Mouse (Mus musculus): Measurements from ENCODE around the gene Aasdh. TPM values are rescaled to one million over a fixed set of nuclear protein-coding genes. Genes with fewer than 3 reads are reported as not detected.

Aasdh gene
- polyA plus RNA-seq, 1 experiment, result 12.1 TPM

DNA sequence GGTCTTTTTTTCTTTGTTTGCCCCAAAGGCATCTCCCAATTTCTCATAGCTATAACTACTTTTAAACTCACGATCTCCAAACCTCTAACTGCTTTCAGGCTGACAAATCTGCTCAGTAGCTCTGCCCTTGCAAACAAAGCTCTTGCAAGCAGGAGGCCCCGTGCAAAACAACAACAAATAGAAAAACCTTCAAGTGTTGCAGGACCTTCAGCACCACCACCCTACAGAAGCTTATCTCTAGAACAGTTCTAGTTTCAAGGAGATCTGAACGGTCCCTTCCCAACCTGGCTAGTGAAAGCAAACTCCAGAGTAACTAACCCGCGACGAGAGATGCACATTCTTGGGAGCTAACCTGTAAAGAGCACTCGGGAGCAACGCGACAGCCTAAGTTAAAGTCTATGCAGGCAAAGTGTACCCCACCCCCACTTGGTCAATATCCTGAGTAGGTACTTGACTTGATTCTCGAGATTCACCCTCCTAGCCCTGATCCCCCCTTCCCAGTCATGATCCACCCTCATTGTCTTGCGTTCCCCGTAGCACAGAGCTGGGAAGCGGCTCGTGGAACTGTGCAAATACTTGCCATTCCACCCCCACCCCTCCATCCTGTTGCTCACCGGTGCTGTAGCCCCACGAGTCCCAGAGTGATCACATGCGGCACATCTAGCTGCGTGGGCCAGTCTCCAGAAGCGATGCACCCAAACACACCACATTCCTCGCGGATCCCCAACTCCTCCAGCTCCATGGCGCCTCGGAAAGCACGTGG is 45.2 kb upstream of the Aasdh start:
- H3K4me1 ChIP-seq (replicated peaks; ENCODE audit: control insufficient read depth, insufficient read depth, low read length), result peaks cover 4% of the 10 kb centered on the region; the same call in 1 of the 2 replicates

DNA sequence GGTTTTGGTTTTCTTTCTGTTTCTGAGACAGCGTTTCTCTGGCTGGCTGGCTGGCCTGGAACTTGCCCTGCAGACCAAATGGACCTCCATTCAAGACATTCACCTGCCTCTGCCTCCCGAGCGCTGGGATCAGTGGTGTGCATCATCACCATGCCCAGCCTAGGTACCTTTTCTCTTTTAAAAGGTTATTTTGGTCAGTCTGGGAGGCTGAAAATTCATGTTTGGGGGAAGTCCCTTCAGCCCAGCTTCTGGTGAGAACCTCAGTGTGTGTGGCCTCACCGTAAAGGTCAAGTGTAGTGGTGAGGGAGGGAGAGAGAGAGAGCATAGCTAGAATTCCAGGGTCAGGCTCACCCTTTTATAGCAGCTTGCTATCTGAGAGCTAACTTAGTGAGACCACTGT is 42.4 kb upstream of the Aasdh start:
- no peaks in the 10 kb centered on the region for H3K27me3 ChIP-seq (ENCODE audit: control insufficient read depth, insufficient read depth, low read length)
- no peak for DNase-seq
- WGBS, result 84% methylated on average over 4 of the region's 4 CpGs
- no peak overlapping the region for H3K27ac ChIP-seq (ENCODE audit: control insufficient read depth, insufficient read depth, low read length)
- TF ChIP-seq CTCF (IDR thresholded peaks at IDR 0.05; ENCODE audit: borderline replicate concordance, control insufficient read depth, extremely low read depth, insufficient read depth, low read length, poor library complexity), result no peak
- H3K36me3 ChIP-seq (ENCODE audit: control insufficient read depth, insufficient read depth, low read length), result no peaks in the 10 kb centered on the region
- H3K4me3 ChIP-seq (ENCODE audit: control insufficient read depth, insufficient read depth, low read length), result no peak overlapping the region
- H3K4me1 ChIP-seq (replicated peaks; ENCODE audit: control insufficient read depth, insufficient read depth, low read length), result peaks cover 4% of the 10 kb centered on the region; the same call in 1 of the 2 replicates

More for the DNA sequence above, 45.2 kb upstream of the Aasdh start:
- no peak for TF ChIP-seq POLR2A (IDR thresholded peaks at IDR 0.05; ENCODE audit: control insufficient read depth, extremely low read depth, insufficient read depth, low read length, poor library complexity)
- no peak for TF ChIP-seq CTCF (IDR thresholded peaks at IDR 0.05; ENCODE audit: borderline replicate concordance, control insufficient read depth, extremely low read depth, insufficient read depth, low read length, poor library complexity)
- no peaks in the 10 kb centered on the region for H3K36me3 ChIP-seq (ENCODE audit: control insufficient read depth, insufficient read depth, low read length)
- peak overlapping the region; percentile 41 for H3K27ac ChIP-seq (ENCODE audit: control insufficient read depth, insufficient read depth, low read length)
- H3K4me3 ChIP-seq (ENCODE audit: control insufficient read depth, insufficient read depth, low read length), result peak overlapping the region; percentile 95
- H3K27me3 ChIP-seq (ENCODE audit: control insufficient read depth, insufficient read depth, low read length), result no peaks in the 10 kb centered on the region
- WGBS, result under 1% methylated on average over 24 of the region's 24 CpGs
- no peak for DNase-seq

DNA sequence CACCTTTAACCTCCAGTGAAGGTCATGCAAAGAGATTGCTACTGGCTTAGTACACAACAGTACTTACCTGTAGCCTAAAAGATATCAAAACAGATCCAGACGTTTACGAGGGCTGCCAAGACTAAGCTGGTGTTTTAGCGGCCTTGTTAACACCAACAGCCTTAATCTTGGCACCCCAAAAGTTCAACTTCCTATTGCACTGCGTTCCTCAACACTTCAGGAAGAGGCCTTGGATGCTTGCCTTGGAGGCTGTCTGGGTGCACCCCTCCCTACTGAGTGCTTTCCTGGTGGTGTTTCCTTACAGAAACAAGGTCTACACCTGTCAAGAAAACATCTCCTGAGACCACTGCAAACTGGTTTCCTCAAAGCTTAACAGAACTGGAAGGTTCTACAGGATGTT is 41.8 kb upstream of the Aasdh start:
- no peak for DNase-seq
- no peaks in the 10 kb centered on the region for H3K36me3 ChIP-seq (ENCODE audit: control insufficient read depth, insufficient read depth, low read length)
- no peaks in the 10 kb centered on the region for H3K27me3 ChIP-seq (ENCODE audit: control insufficient read depth, insufficient read depth, low read length)
- TF ChIP-seq POLR2A (IDR thresholded peaks at IDR 0.05; ENCODE audit: control insufficient read depth, extremely low read depth, insufficient read depth, low read length, poor library complexity) (no peak), CTCF (IDR thresholded peaks at IDR 0.05; ENCODE audit: borderline replicate concordance, control insufficient read depth, extremely low read depth, insufficient read depth, low read length, poor library complexity) (no peak)
- H3K4me1 ChIP-seq (replicated peaks; ENCODE audit: control insufficient read depth, insufficient read depth, low read length), result peaks cover 4% of the 10 kb centered on the region; the same call in 1 of the 2 replicates
- H3K4me3 ChIP-seq (ENCODE audit: control insufficient read depth, insufficient read depth, low read length), result no peak overlapping the region
- no peak overlapping the region for H3K27ac ChIP-seq (ENCODE audit: control insufficient read depth, insufficient read depth, low read length)
- WGBS, result 67% methylated on average over 4 of the region's 4 CpGs

DNA sequence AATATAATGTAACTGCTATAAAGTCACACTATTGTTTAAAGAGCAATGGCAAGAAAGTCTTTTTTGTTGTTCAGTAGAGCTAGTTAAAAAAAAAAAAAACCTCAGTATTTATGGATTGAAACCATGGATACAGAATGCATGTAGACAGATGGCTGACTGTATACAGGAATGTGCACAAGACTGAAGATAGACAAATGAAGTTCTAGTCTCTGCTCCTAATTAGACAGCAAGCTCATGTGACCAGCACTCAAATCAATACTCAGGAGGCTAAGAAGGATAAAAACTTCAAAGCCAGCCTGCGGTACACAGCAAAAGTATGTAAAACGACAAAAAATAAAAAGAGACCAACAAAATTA is 40.3 kb upstream of the Aasdh start:
- Histone ChIP-seq H3K4me1 (replicated peaks; ENCODE audit: control insufficient read depth, insufficient read depth, low read length) (peaks cover 4% of the 10 kb centered on the region; the same call in 1 of the 2 replicates), H3K4me3 (ENCODE audit: control insufficient read depth, insufficient read depth, low read length) (no peak overlapping the region), H3K27ac (ENCODE audit: control insufficient read depth, insufficient read depth, low read length) (no peak overlapping the region), H3K36me3 (ENCODE audit: control insufficient read depth, insufficient read depth, low read length) (no peaks in the 10 kb centered on the region), H3K27me3 (ENCODE audit: control insufficient read depth, insufficient read depth, low read length) (no peaks in the 10 kb centered on the region)
- 95% methylated on average over 2 of the region's 2 CpGs for WGBS
- no peak for DNase-seq
- TF ChIP-seq CTCF (IDR thresholded peaks at IDR 0.05; ENCODE audit: borderline replicate concordance, control insufficient read depth, extremely low read depth, insufficient read depth, low read length, poor library complexity) (no peak), POLR2A (IDR thresholded peaks at IDR 0.05; ENCODE audit: control insufficient read depth, extremely low read depth, insufficient read depth, low read length, poor library complexity) (no peak)

DNA sequence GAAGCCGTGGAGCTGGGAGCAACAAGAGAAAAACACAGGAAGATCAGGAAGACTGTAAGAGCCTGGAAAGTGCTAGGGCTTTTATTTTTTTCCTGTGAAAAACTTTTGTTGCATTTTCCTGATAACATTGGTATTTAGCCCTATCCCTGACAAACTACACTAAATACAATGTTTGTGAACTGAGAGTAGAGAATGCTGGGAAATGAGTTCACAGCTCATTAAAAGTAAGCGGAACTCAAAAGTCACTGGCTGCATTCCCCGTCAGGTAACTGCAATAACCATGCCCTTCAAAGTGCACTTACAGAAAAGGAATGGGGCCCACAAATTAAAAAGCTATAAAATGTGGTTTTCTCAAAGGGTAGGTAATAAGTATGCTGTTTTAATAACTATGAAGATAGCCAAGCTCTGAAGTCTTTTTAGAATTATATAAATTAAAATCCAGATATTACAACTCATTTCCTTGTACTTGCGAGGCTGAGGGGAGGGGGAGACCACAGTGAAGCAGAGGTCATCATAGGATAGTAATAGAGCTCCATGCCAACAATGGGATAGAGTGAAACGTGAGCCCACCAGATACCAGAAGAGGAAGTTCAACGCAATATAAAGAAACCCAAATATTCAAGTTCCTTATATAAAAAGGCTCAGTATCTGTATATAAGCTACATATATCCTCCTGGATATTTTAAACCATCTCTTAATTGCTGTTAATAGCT is 39.8 kb upstream of the Aasdh start:
- Histone ChIP-seq H3K36me3 (ENCODE audit: control insufficient read depth, insufficient read depth, low read length) (0 out of 2 replicates have a peak, but pooled peaks cover 1% of the 10 kb centered on the region), H3K27ac (ENCODE audit: control insufficient read depth, insufficient read depth, low read length) (no peak overlapping the region), H3K27me3 (ENCODE audit: control insufficient read depth, insufficient read depth, low read length) (no peaks in the 10 kb centered on the region), H3K4me1 (replicated peaks; ENCODE audit: control insufficient read depth, insufficient read depth, low read length) (no peaks in the 10 kb centered on the region), H3K4me3 (ENCODE audit: control insufficient read depth, insufficient read depth, low read length) (no peak overlapping the region)
- no peak for DNase-seq
- WGBS, result 82% methylated on average over 6 of the region's 6 CpGs
- TF ChIP-seq POLR2A (IDR thresholded peaks at IDR 0.05; ENCODE audit: control insufficient read depth, extremely low read depth, insufficient read depth, low read length, poor library complexity), result no peak
- TF ChIP-seq CTCF (IDR thresholded peaks at IDR 0.05; ENCODE audit: borderline replicate concordance, control insufficient read depth, extremely low read depth, insufficient read depth, low read length, poor library complexity), result no peak

DNA sequence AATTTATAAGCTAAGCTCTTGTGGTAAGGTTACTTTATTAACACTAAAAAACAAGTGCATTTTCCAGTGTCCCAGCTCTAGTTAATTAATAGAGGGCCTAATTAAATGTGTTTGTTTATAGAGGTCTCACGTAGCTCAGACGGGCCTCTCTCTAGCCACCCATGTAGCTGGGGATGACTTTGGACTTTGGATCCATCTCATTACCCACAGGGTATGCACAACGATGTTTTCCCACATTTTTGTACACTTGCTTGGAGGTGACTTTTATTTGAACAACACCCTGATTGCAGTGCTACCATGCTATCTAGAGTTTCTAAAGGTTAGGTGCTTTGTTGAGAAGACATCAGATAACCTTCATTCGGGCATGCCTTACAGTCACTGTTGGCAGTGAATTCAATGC is 37.2 kb upstream of the Aasdh start:
- H3K27ac ChIP-seq (ENCODE audit: control insufficient read depth, insufficient read depth, low read length), result no peak overlapping the region
- DNase-seq, result no peak
- 0 out of 2 replicates have a peak, but pooled peaks cover 8% of the 10 kb centered on the region for H3K36me3 ChIP-seq (ENCODE audit: control insufficient read depth, insufficient read depth, low read length)
- H3K4me1 ChIP-seq (replicated peaks; ENCODE audit: control insufficient read depth, insufficient read depth, low read length), result no peaks in the 10 kb centered on the region
- H3K27me3 ChIP-seq (ENCODE audit: control insufficient read depth, insufficient read depth, low read length), result no peaks in the 10 kb centered on the region
- no peak overlapping the region for H3K4me3 ChIP-seq (ENCODE audit: control insufficient read depth, insufficient read depth, low read length)
- WGBS, result 99% methylated on average over 4 of the region's 4 CpGs
- TF ChIP-seq POLR2A (IDR thresholded peaks at IDR 0.05; ENCODE audit: control insufficient read depth, extremely low read depth, insufficient read depth, low read length, poor library complexity) (no peak), CTCF (IDR thresholded peaks at IDR 0.05; ENCODE audit: borderline replicate concordance, control insufficient read depth, extremely low read depth, insufficient read depth, low read length, poor library complexity) (no peak)
